Mouse (Mus musculus) stomach, embryonic 15.5 days (tissue): ENCODE measurements around the gene Ceacam10. TPM values are rescaled to one million over a fixed set of nuclear protein-coding genes. Genes with fewer than 3 reads are reported as not detected.

ENCODE experiments used
- ATAC-seq: fragments of 200-750 bp; cut with Nextera tagmentation; 2 replicates; pipeline ENCODE4 v1.8.0; 2017; ENCODE audit warnings: low read depth, moderate number of reproducible peaks, moderate TSS enrichment; ENCODE audit not compliant: insufficient read depth, low FRiP score
- H3K27ac ChIP-seq: fragments of 300-500 bp; sonication (generic); 2 replicates; pipeline ENCODE4 v1.5.1; 2015; ENCODE audit warnings: mild to moderate bottlenecking, inconsistent platforms
- H3K27me3 ChIP-seq: fragments of 300-500 bp; sonication (generic); replicated peaks from 2 replicates; pipeline ENCODE4 v1.6.1; 2015; ENCODE audit warnings: inconsistent platforms
- H3K36me3 ChIP-seq: fragments of 300-500 bp; sonication (generic); 2 replicates; pipeline ENCODE4 v1.6.1; 2015; ENCODE audit warnings: inconsistent platforms
- H3K4me1 ChIP-seq: fragments of 300-500 bp; sonication (generic); 2 replicates; pipeline ENCODE4 v1.6.1; 2015; ENCODE audit warnings: inconsistent platforms
- H3K4me2 ChIP-seq: fragments of 300-500 bp; sonication (generic); 2 replicates; pipeline ENCODE4 v1.6.1; 2015; ENCODE audit warnings: mild to moderate bottlenecking, inconsistent platforms
- H3K4me3 ChIP-seq: fragments of 300-500 bp; sonication (generic); replicated peaks from 2 replicates; pipeline ENCODE4 v1.5.1; 2015; ENCODE audit warnings: inconsistent platforms
- H3K9ac ChIP-seq: fragments of 300-500 bp; sonication (generic); 2 replicates; pipeline ENCODE4 v1.6.1; 2015; ENCODE audit warnings: inconsistent platforms
- H3K9me3 ChIP-seq: fragments of 300-500 bp; sonication (generic); 2 replicates; pipeline ENCODE4 v1.6.1; 2016; ENCODE audit warnings: inconsistent platforms
- WGBS: fragments of 180-500 bp; shearing (Covaris S2); methylation state at CpG from one replicate; pipeline ENCODE4 v1.1.7; 2015; 5-methylcytosine and 5-hydroxymethylcytosine counted together
- polyA plus RNA-seq: library from polyadenylated mRNA; unstranded; fragments of >200 nt; fragmentation: Nextera tagmentation; extraction: Ambion mirVana; gene quantifications from 2 replicates; pipeline ENCODE4 v1.2.1, GENCODE M21; 2015

The Ceacam10 gene
- polyA plus RNA-seq, 1 experiment from 2014 or later: 1.2 TPM

GRCm38 (mm10) chr7:24797918-24798317 lies 20.9 kb downstream of the Ceacam10 start:
- ATAC-seq: no peak
- no peak overlapping the region for H3K4me3 ChIP-seq
- H3K27me3 ChIP-seq: no peaks in the 10 kb centered on the region
- H3K4me1 ChIP-seq: no peaks in the 10 kb centered on the region
- WGBS: 82% methylated on average over 1 of the region's 1 CpGs
- H3K9me3 ChIP-seq: no peaks in the 10 kb centered on the region
- H3K36me3 ChIP-seq: no peaks in the 10 kb centered on the region
- H3K27ac ChIP-seq: no peak overlapping the region
- no peak overlapping the region for H3K4me2 ChIP-seq
- H3K9ac ChIP-seq: no peak overlapping the region

- no peaks in the 10 kb centered on the region for H3K27me3 ChIP-seq
- ATAC-seq: no peak
- WGBS: 66% methylated on average over 7 of the region's 7 CpGs
Observed at GRCm38 (mm10) chr7:24802149-24802767, 25.3 kb downstream of the Ceacam10 start.

GRCm38 (mm10) chr7:24804826-24805225 lies 27.8 kb downstream of the Ceacam10 start:
- Histone ChIP-seq H3K4me2 (no peak overlapping the region), H3K27ac (no peak overlapping the region), H3K9ac (no peak overlapping the region), H3K4me3 (no peak overlapping the region), H3K9me3 (no peaks in the 10 kb centered on the region), H3K27me3 (no peaks in the 10 kb centered on the region), H3K4me1 (no peaks in the 10 kb centered on the region), H3K36me3 (no peaks in the 10 kb centered on the region)
- ATAC-seq: no peak
- WGBS: 38% methylated on average over 6 of the region's 6 CpGs

More at GRCm38 (mm10) chr7:24802149-24802767, 25.3 kb downstream of the Ceacam10 start:
- Histone ChIP-seq H3K9me3 (no peaks in the 10 kb centered on the region), H3K4me2 (no peak overlapping the region), H3K4me1 (no peaks in the 10 kb centered on the region), H3K9ac (no peak overlapping the region), H3K27ac (no peak overlapping the region), H3K36me3 (no peaks in the 10 kb centered on the region), H3K4me3 (no peak overlapping the region)

- ATAC-seq: no peak
- WGBS: 38% methylated on average over 2 of the region's 2 CpGs
- no peak overlapping the region for H3K4me2 ChIP-seq
- no peaks in the 10 kb centered on the region for H3K4me1 ChIP-seq
- H3K27me3 ChIP-seq: no peaks in the 10 kb centered on the region
- H3K27ac ChIP-seq: no peak overlapping the region
- H3K4me3 ChIP-seq: no peak overlapping the region
- H3K9me3 ChIP-seq: no peaks in the 10 kb centered on the region
- no peak overlapping the region for H3K9ac ChIP-seq
- H3K36me3 ChIP-seq: no peaks in the 10 kb centered on the region
Observed at GRCm38 (mm10) chr7:24809041-24809440, 32.0 kb downstream of the Ceacam10 start.

GRCm38 (mm10) chr7:24817502-24817901 lies 40.5 kb downstream of the Ceacam10 start:
- Histone ChIP-seq H3K4me1 (no peaks in the 10 kb centered on the region), H3K27ac (no peak overlapping the region), H3K4me3 (no peak overlapping the region), H3K9me3 (no peaks in the 10 kb centered on the region), H3K4me2 (no peak overlapping the region), H3K9ac (no peak overlapping the region), H3K36me3 (no peaks in the 10 kb centered on the region), H3K27me3 (no peaks in the 10 kb centered on the region)
- 0% methylated on average over 3 of the region's 3 CpGs for WGBS
- ATAC-seq: 0 out of 2 replicates have a peak, but pooled peaks have one; percentile 68

- 62% methylated on average over 7 of the region's 7 CpGs for WGBS
- Histone ChIP-seq H3K4me3 (no peak overlapping the region), H3K36me3 (no peaks in the 10 kb centered on the region), H3K4me2 (no peak overlapping the region), H3K27me3 (no peaks in the 10 kb centered on the region), H3K9me3 (no peaks in the 10 kb centered on the region), H3K9ac (no peak overlapping the region), H3K4me1 (no peaks in the 10 kb centered on the region), H3K27ac (no peak overlapping the region)
- no peak for ATAC-seq
Observed at GRCm38 (mm10) chr7:24824452-24824851, 47.4 kb downstream of the Ceacam10 start.

GRCm38 (mm10) chr7:24827181-24827580 lies 50.2 kb downstream of the Ceacam10 start:
- no peaks in the 10 kb centered on the region for H3K9me3 ChIP-seq
- H3K27me3 ChIP-seq: no peaks in the 10 kb centered on the region
- no peaks in the 10 kb centered on the region for H3K36me3 ChIP-seq
- no peak overlapping the region for H3K9ac ChIP-seq
- H3K4me3 ChIP-seq: no peak overlapping the region
- H3K4me2 ChIP-seq: no peak overlapping the region
- ATAC-seq: no peak
- WGBS: 86% methylated on average over 4 of the region's 4 CpGs
- no peak overlapping the region for H3K27ac ChIP-seq
- no peaks in the 10 kb centered on the region for H3K4me1 ChIP-seq

Other genes with a start within 250 kb of the Ceacam10 start
- 7.6 and 8.2 TPM in 2 replicates for gene Irgq, start 246.5 kb upstream of the Ceacam10 start, polyA plus RNA-seq
- gene Pinlyp, start 231.1 kb upstream of the Ceacam10 start, polyA plus RNA-seq: 1.9 and 6.8 TPM in 2 replicates
- gene Xrcc1, start 230.9 kb upstream of the Ceacam10 start, polyA plus RNA-seq: 96.1 and 100.0 TPM in 2 replicates
- gene Ethe1, start 189.7 kb upstream of the Ceacam10 start, polyA plus RNA-seq: 31.1 and 37.1 TPM in 2 replicates
- 4.3 and 5.0 TPM in 2 replicates for gene Zfp575, start 189.6 kb upstream of the Ceacam10 start, polyA plus RNA-seq
- 0.43 and 0.54 TPM in 2 replicates for gene Phldb3, start 166.4 kb upstream of the Ceacam10 start, polyA plus RNA-seq
- 22.6 and 42.2 TPM in 2 replicates for gene Lypd3, start 140.7 kb upstream of the Ceacam10 start, polyA plus RNA-seq
- 0.21 TPM in 1 of 2 replicates, not detected in the other for gene Tex101, start 100.5 kb upstream of the Ceacam10 start, polyA plus RNA-seq
- gene BC049730, start 68.0 kb upstream of the Ceacam10 start, polyA plus RNA-seq: not detected in 2 replicates
- gene Gm4763, start 50.3 kb upstream of the Ceacam10 start, polyA plus RNA-seq: not detected in 2 replicates
- 3.3 and 3.7 TPM in 2 replicates for gene Cd177, start 16.9 kb upstream of the Ceacam10 start, polyA plus RNA-seq
- 13.5 and 34.6 TPM in 2 replicates for gene Gm9844, start 85.0 kb downstream of the Ceacam10 start, polyA plus RNA-seq
- not detected in 2 replicates for gene Lypd4, start 92.7 kb downstream of the Ceacam10 start, polyA plus RNA-seq
- not detected in 2 replicates for gene Dmrtc2, start 92.9 kb downstream of the Ceacam10 start, polyA plus RNA-seq
- gene Rps19, start 107.2 kb downstream of the Ceacam10 start, polyA plus RNA-seq: 2,480 and 2,486 TPM in 2 replicates
- gene Cd79a, start 120.2 kb downstream of the Ceacam10 start, polyA plus RNA-seq: 1.1 and 1.5 TPM in 2 replicates
- 86.9 and 97.5 TPM in 2 replicates for gene Arhgef1, start 125.7 kb downstream of the Ceacam10 start, polyA plus RNA-seq
- gene Gm4881, start 167.3 kb downstream of the Ceacam10 start, polyA plus RNA-seq: not detected in 2 replicates
- 172 and 217 TPM in 2 replicates for gene Rabac1, start 195.5 kb downstream of the Ceacam10 start, polyA plus RNA-seq
- 3.6 and 4.3 TPM in 2 replicates for gene Atp1a3, start 228.8 kb downstream of the Ceacam10 start, polyA plus RNA-seq